Mouse (Mus musculus): Measurements from ENCODE around the gene Zfp784. TPM values are rescaled to one million over a fixed set of nuclear protein-coding genes. Genes with fewer than 3 reads are reported as not detected.

Zfp784 gene
- polyA plus RNA-seq, 1 experiment, result 2.3 TPM

DNA sequence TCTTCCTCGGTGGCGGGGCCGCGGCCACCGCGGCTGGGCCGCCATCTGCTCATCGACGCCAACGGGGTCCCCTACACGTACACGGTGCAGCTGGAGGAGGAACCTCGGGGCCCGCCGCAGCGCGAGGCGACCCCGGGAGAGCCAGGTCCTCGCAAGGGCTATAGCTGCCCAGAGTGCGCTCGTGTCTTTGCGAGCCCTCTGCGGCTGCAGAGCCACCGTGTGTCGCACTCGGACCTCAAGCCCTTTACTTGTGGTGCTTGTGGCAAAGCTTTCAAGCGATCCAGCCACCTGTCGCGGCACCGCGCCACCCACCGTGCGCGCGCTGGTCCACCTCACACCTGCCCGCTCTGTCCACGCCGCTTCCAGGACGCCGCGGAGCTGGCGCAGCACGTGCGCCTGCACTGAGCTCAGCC is 14.7 kb upstream of the Zfp784 start:
- H3K27ac ChIP-seq (ENCODE audit: control insufficient read depth, insufficient read depth, low read depth, low read length, poor library complexity), result no peak overlapping the region
- WGBS, result 8% methylated on average over 45 of the region's 45 CpGs
- no peaks in the 10 kb centered on the region for H3K4me1 ChIP-seq (ENCODE audit: control insufficient read depth, insufficient read depth, low read length)
- no peak for TF ChIP-seq CTCF (IDR thresholded peaks at IDR 0.05; ENCODE audit: control insufficient read depth, insufficient read depth, low read length)
- no peak for TF ChIP-seq POLR2A (IDR thresholded peaks at IDR 0.05; ENCODE audit: borderline replicate concordance, control insufficient read depth, low read depth, low read length)
- H3K4me3 ChIP-seq (replicated peaks; ENCODE audit: control insufficient read depth, low read depth, low read length), result no peak overlapping the region

DNA sequence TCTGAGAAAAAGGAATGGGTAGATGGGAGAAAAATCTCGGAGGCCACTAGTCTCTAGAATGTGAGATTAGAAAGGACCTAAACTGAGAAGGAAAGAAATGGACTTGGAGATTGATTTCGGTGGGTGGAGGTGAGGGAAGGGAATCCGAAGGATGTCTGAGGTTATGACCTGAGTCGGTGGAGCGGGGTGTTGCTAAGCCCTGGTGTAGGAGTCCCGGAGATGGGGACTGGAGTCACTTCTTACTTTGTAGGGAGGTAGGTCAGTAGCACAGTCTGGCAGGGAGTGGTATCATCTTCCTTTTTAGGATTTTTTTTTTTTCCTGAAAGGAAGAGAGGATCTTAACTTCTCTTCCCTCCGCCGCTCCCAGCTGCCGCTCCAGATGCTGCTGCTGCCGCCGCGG is 14.2 kb upstream of the Zfp784 start:
- TF ChIP-seq POLR2A (IDR thresholded peaks at IDR 0.05; ENCODE audit: borderline replicate concordance, control insufficient read depth, low read depth, low read length) (no peak), CTCF (IDR thresholded peaks at IDR 0.05; ENCODE audit: control insufficient read depth, insufficient read depth, low read length) (no peak)
- WGBS, result 5% methylated on average over 12 of the region's 12 CpGs
- no peaks in the 10 kb centered on the region for H3K4me1 ChIP-seq (ENCODE audit: control insufficient read depth, insufficient read depth, low read length)
- no peak overlapping the region for H3K27ac ChIP-seq (ENCODE audit: control insufficient read depth, insufficient read depth, low read depth, low read length, poor library complexity)
- H3K4me3 ChIP-seq (replicated peaks; ENCODE audit: control insufficient read depth, low read depth, low read length), result no peak overlapping the region

DNA sequence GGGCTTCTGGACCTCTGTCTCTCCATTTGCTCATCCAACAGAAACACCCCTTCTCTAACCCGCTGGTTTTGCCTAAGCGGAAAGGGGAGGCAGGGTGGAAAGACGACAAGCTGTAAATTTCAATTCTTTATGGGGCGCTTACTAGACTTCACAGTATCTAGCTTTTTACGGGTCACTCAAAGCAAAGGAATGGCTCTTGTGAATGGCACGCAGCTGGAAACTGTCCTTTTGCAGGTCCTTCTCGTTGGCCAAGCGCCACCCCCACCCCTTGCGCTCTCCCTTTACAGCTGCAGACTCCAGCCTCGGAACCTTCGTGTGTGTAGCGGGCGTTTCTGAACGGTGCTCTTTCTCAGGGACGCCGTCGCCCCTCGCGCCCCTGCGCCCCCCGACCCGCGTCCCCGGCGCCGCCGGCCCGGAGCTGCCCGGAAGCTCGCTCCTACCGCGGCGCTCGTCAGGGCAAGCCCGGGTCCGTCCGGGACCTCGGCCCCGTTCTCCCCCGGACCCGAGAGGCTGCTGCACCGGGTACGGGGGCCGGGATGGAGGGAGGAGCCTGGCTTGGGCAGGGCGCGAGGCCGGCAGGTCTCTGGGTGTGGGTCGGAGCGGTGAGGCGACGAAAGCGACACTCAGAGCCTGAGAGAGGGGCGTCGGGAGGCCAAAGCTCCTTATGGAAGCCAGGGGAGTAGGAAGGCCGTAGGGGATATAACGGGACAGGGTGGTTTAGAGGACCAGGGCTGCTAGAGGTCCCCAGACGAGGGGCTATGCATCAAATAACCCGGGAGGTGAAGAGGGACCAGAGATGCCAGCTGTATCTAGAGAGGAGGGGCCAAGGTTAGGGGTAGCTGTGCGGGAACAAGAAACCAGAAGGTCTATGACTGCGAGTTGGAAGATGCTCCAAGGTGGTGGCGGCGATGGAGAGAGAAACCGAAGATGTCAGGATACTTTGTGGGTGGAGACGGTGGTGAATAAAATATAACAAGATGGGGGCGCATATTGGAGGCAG is 13.2 kb upstream of the Zfp784 start, which contains the start of gene Zfp580:
Gene Zfp580, plus strand, starts transcription at position 346 of the 1,000 bp plus-strand sequence.
- H3K27ac ChIP-seq (ENCODE audit: control insufficient read depth, insufficient read depth, low read depth, low read length, poor library complexity), result no peak within 1 kb of the TSS
- WGBS, result 2% methylated on average over 64 of the region's 65 CpGs
- no peaks in the 10 kb centered on the region for H3K4me1 ChIP-seq (ENCODE audit: control insufficient read depth, insufficient read depth, low read length)
- TF ChIP-seq CTCF (IDR thresholded peaks at IDR 0.05; ENCODE audit: control insufficient read depth, insufficient read depth, low read length) (no peak), POLR2A (IDR thresholded peaks at IDR 0.05; ENCODE audit: borderline replicate concordance, control insufficient read depth, low read depth, low read length) (no peak)
- peak within 1 kb of the TSS; percentile 21 for H3K4me3 ChIP-seq (replicated peaks; ENCODE audit: control insufficient read depth, low read depth, low read length)

DNA sequence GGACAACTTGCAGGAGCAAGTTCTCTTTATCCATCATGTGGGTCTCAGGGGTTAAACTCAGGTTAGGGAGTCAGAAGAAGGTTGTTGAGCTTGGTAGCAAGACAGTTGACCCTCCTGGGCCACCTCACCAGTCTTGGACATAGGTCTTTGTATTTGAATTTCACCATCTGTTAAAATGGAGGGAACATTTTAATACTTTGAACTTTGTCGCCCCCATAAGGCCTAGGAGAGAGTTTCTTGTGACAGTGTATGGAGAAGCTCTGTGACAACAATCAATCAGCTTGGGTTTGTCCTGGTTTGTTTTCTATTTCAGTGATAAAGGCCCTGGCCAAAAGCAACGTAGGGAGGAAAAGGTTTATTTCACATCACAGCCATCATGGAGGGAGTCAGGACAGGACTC is 9.1 kb upstream of the Zfp784 start:
- no peaks in the 10 kb centered on the region for H3K4me1 ChIP-seq (ENCODE audit: control insufficient read depth, insufficient read depth, low read length)
- H3K4me3 ChIP-seq (replicated peaks; ENCODE audit: control insufficient read depth, low read depth, low read length), result no peak overlapping the region
- no peak overlapping the region for H3K27ac ChIP-seq (ENCODE audit: control insufficient read depth, insufficient read depth, low read depth, low read length, poor library complexity)
- TF ChIP-seq POLR2A (IDR thresholded peaks at IDR 0.05; ENCODE audit: borderline replicate concordance, control insufficient read depth, low read depth, low read length) (no peak), CTCF (IDR thresholded peaks at IDR 0.05; ENCODE audit: control insufficient read depth, insufficient read depth, low read length) (no peak)
- WGBS, result 17% methylated on average over 2 of the region's 2 CpGs

DNA sequence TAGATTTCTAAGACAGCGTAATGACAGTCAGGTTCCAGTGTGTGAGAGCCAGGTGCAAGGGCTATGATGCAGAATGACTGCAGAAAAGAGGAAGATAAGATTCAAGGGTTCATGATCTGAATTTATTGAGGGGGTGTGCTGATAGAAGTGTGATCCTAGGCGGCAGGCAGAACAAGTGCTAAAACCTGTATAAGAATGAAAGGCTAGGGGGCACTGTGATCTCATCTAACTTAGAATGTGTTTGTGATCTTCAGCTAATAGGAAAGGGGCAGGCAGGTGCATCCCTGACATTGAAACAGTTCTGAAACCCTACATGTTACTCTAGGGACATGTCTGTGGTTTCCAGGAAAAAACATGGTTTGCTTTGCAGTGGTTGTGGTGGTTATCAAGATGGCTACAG is 7.9 kb upstream of the Zfp784 start:
- no peaks in the 10 kb centered on the region for H3K4me1 ChIP-seq (ENCODE audit: control insufficient read depth, insufficient read depth, low read length)
- 64% methylated on average over 2 of the region's 2 CpGs for WGBS
- H3K27ac ChIP-seq (ENCODE audit: control insufficient read depth, insufficient read depth, low read depth, low read length, poor library complexity), result no peak overlapping the region
- no peak for TF ChIP-seq POLR2A (IDR thresholded peaks at IDR 0.05; ENCODE audit: borderline replicate concordance, control insufficient read depth, low read depth, low read length)
- no peak for TF ChIP-seq CTCF (IDR thresholded peaks at IDR 0.05; ENCODE audit: control insufficient read depth, insufficient read depth, low read length)
- no peak overlapping the region for H3K4me3 ChIP-seq (replicated peaks; ENCODE audit: control insufficient read depth, low read depth, low read length)

DNA sequence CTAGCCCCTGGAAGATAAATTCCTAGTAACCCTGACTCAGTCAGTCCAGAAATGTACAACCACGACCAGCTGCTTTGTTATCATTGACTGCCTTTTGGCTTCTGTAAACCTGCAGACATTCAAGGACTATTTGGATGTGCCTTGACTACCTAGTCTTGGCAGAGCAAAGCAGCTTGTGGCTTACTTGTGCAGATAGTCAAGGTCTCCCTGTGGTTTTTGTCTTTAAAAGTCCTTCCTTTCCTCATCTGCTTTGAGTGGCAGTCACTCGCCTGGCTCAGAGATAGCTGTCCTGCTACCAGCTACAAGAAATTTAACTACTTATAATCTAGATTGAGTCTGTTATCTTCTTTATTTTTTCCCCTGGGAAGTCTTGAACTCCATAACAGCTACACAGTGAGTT is 6.7 kb upstream of the Zfp784 start:
- Histone ChIP-seq H3K27ac (ENCODE audit: control insufficient read depth, insufficient read depth, low read depth, low read length, poor library complexity) (no peak overlapping the region), H3K4me1 (ENCODE audit: control insufficient read depth, insufficient read depth, low read length) (no peaks in the 10 kb centered on the region; the same call in 1 of the 2 replicates), H3K4me3 (replicated peaks; ENCODE audit: control insufficient read depth, low read depth, low read length) (no peak overlapping the region)
- TF ChIP-seq CTCF (IDR thresholded peaks at IDR 0.05; ENCODE audit: control insufficient read depth, insufficient read depth, low read length) (no peak), POLR2A (IDR thresholded peaks at IDR 0.05; ENCODE audit: borderline replicate concordance, control insufficient read depth, low read depth, low read length) (no peak)
- 49% methylated on average over 2 of the region's 2 CpGs for WGBS

DNA sequence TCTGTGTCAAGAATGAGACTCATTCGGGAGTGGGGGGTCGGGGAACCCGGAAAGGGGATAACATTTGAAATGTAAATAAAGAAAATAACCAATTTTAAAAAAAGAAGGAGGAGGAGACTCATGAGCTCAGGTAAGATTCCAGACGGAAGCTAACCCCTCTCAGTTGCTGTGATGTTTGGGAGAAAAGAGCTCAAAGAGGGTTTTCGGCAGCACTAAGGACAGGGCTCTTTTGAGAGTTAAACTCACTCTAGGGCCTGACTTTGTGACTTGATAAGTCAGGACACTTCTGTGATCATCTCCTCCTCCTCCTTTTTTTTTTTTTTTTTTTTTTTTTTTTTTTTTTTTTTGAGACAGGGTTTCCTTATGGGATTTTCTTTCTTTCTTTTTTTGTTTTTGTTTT is 694 bp upstream of the Zfp784 start:
- 23% methylated on average over 5 of the region's 5 CpGs for WGBS
- TF ChIP-seq CTCF (IDR thresholded peaks at IDR 0.05; ENCODE audit: control insufficient read depth, insufficient read depth, low read length) (no peak), POLR2A (IDR thresholded peaks at IDR 0.05; ENCODE audit: borderline replicate concordance, control insufficient read depth, low read depth, low read length) (no peak)
- H3K4me3 ChIP-seq (replicated peaks; ENCODE audit: control insufficient read depth, low read depth, low read length), result peak overlapping the region; percentile 91
- no peak overlapping the region for H3K27ac ChIP-seq (ENCODE audit: control insufficient read depth, insufficient read depth, low read depth, low read length, poor library complexity)
- H3K4me1 ChIP-seq (ENCODE audit: control insufficient read depth, insufficient read depth, low read length), result peaks cover 2% of the 10 kb centered on the region

DNA sequence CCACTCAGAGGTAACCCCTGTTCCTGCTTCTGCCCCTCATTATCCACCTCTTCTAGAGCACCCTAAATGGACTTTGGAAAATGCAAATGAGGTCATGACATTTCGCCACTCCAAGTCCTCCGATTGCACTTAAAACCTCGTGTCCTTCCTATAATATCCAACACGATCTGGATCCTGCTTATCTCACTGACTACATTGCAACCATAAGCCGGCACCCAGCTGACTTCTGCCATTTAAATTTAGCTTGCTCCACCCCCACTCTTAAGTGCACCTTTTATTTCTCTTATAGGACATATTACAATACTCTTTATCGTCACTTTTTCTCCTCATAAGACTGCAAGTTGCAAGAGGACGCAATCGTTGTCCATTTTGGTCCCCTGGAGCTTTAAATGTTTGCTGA is 779 bp downstream of the Zfp784 start:
- no peak overlapping the region for H3K27ac ChIP-seq (ENCODE audit: control insufficient read depth, insufficient read depth, low read depth, low read length, poor library complexity)
- no peak for TF ChIP-seq CTCF (IDR thresholded peaks at IDR 0.05; ENCODE audit: control insufficient read depth, insufficient read depth, low read length)
- no peak for TF ChIP-seq POLR2A (IDR thresholded peaks at IDR 0.05; ENCODE audit: borderline replicate concordance, control insufficient read depth, low read depth, low read length)
- 70% methylated on average over 8 of the region's 8 CpGs for WGBS
- no peak overlapping the region for H3K4me3 ChIP-seq (replicated peaks; ENCODE audit: control insufficient read depth, low read depth, low read length)
- peaks cover 2% of the 10 kb centered on the region for H3K4me1 ChIP-seq (ENCODE audit: control insufficient read depth, insufficient read depth, low read length)
